Mouse (Mus musculus) spleen, adult 2 months (tissue): ENCODE measurements around the gene Ugt1a2.

Experiments
- CTCF ChIP-seq: fragments of 200-500 bp; IDR thresholded peaks from 2 replicates; pipeline ENCODE4 v1.5.1; 2011; ENCODE audit warnings: mild to moderate bottlenecking, inconsistent platforms; ENCODE audit not compliant: insufficient read depth, insufficient read length, insufficient replicate concordance; ENCODE audit errors: extremely low read depth
- POLR2A ChIP-seq: fragments of 200-500 bp; IDR thresholded peaks from 2 replicates; pipeline ENCODE4 v1.6.1; 2011; ENCODE audit warnings: low read depth, low read length, inconsistent platforms

- TF ChIP-seq CTCF (no peak), POLR2A (no peak)
Observed at GRCm38 (mm10) chr1:88223591-88223990, 23.2 kb downstream of the Ugt1a2 start.
